In genomic region chr14:45102201-45102600, GRCm38 (mm10) we compare ENCODE assay signal across 26 mouse cellular contexts.
DNase-seq lines count a peak whose midpoint lies in the region; ATAC-seq and TF ChIP-seq lines count a peak whose summit lies in the region.
"Had no signal": no experiment of that assay in that cellular context is flagged by ENCODE, and none has a peak within 500 bp of the region (broad histone marks: within the 10 kb centered on the region; RNA-seq: fewer than 3 reads in every experiment).

No protein-coding gene starts in this region.

- no peak for TF ChIP-seq EP300 in liver, postnatal 0 days (IDR thresholded peaks at IDR 0.05; ENCODE audit: low read depth)

- peak; percentile 90 for ATAC-seq in CD4-positive, CD25-positive, alpha-beta regulatory T cell, adult 4 months
- peak; percentile 86 for ATAC-seq in activated CD4-positive, CD25-positive, alpha-beta regulatory T cell, adult 4 months
- ATAC-seq in liver, postnatal 0 days: no peak
- ATAC-seq: forebrain, embryonic 14.5 days; forebrain, embryonic 16.5 days had no signal

- H3K4me2 ChIP-seq in liver, postnatal 0 days (ENCODE audit: low read depth, low read length): no peak overlapping the region
- H3K4me2 ChIP-seq: embryonic facial prominence, embryonic 13.5 days; embryonic facial prominence, embryonic 15.5 days; forebrain, embryonic 12.5 days had no signal

- WGBS in liver, postnatal 0 days (ENCODE audit: insufficient replicate concordance): 71% methylated on average over 8 of the region's 8 CpGs

- H3K9ac ChIP-seq in liver, postnatal 0 days (replicated peaks): no peak overlapping the region
- H3K9ac ChIP-seq: embryonic facial prominence, embryonic 13.5 days; embryonic facial prominence, embryonic 15.5 days; forebrain, embryonic 12.5 days had no signal

- no peaks in the 10 kb centered on the region for H3K9me3 ChIP-seq in liver, postnatal 0 days (ENCODE audit: low read length)
- H3K9me3 ChIP-seq: embryonic facial prominence, embryonic 13.5 days; embryonic facial prominence, embryonic 15.5 days; forebrain, embryonic 10.5 days; forebrain, embryonic 12.5 days; G1E had no signal

- no peak overlapping the region for H3K27ac ChIP-seq in layer of hippocampus, adult 2 months
- H3K27ac ChIP-seq in liver, postnatal 0 days (ENCODE audit: low read depth): no peak overlapping the region
- H3K27ac ChIP-seq: embryonic facial prominence, embryonic 13.5 days; embryonic facial prominence, embryonic 15.5 days; forebrain, embryonic 10.5 days; forebrain, embryonic 12.5 days had no signal

- H3K27me3 ChIP-seq in liver, postnatal 0 days (ENCODE audit: insufficient read depth, low read length): no peaks in the 10 kb centered on the region
- H3K27me3 ChIP-seq: embryonic facial prominence, embryonic 13.5 days; embryonic facial prominence, embryonic 15.5 days; forebrain, embryonic 12.5 days had no signal

- no peak overlapping the region for H3K4me3 ChIP-seq in layer of hippocampus, adult 2 months
- H3K4me3 ChIP-seq in liver, postnatal 0 days (ENCODE audit: low read depth, low read length): no peak overlapping the region
- H3K4me3 ChIP-seq: embryonic facial prominence, embryonic 13.5 days; embryonic facial prominence, embryonic 15.5 days; erythroblast, embryonic 14.5 days; forebrain, embryonic 10.5 days; forebrain, embryonic 12.5 days had no signal

- no peak for TF ChIP-seq CTCF in layer of hippocampus, adult 2 months (conservative IDR thresholded peaks at IDR 0.05)
- TF ChIP-seq CTCF in liver, postnatal 0 days (IDR thresholded peaks at IDR 0.05; ENCODE audit: low read depth): no peak

- H3K36me3 ChIP-seq in liver, postnatal 0 days (replicated peaks; ENCODE audit: insufficient read depth, low read length): no peaks in the 10 kb centered on the region
- H3K36me3 ChIP-seq: embryonic facial prominence, embryonic 13.5 days; embryonic facial prominence, embryonic 15.5 days; forebrain, embryonic 10.5 days; forebrain, embryonic 12.5 days; G1E had no signal

- DNase-seq in CD4-positive helper T cell, adult 2 months (ENCODE audit: low read depth, low spot score): peak; percentile 77
- peak; percentile 74 for DNase-seq in induced T-regulatory cell, adult 2 months (ENCODE audit: low read depth)
- no peak for DNase-seq in urinary bladder, postnatal 36 days (ENCODE audit: low spot score in 2 of 2)
- no peak for DNase-seq in MN1 (ENCODE audit: low spot score)
- DNase-seq in layer of hippocampus, adult 2 months (ENCODE audit: low spot score in 2 of 2): no peak
- no peak for DNase-seq in liver, postnatal 0 days
- DNase-seq: adrenal gland, adult 8-10 months; adrenal gland, postnatal 14 days; adrenal gland, postnatal 36 days; B cell, adult 2 months; cerebellum, adult 11-12 months; cerebellum, adult 2 months; cerebellum, adult 9-10 months; cerebellum, postnatal 10 days; cerebellum, postnatal 25 days; embryo, embryonic 11 days had no signal

- no peaks in the 10 kb centered on the region for H3K4me1 ChIP-seq in liver, postnatal 0 days (ENCODE audit: insufficient read depth)
- H3K4me1 ChIP-seq: embryonic facial prominence, embryonic 13.5 days; embryonic facial prominence, embryonic 15.5 days; forebrain, embryonic 10.5 days; forebrain, embryonic 12.5 days had no signal

Comparison
In these comparisons a context has a peak if more than half of its experiments do, and no peak if none do; other contexts are left out.
1. DNase-seq: peak in CD4-positive helper T cell, adult 2 months (single experiment) and induced T-regulatory cell, adult 2 months (single experiment); none in urinary bladder, postnatal 36 days (0 of 2), MN1 (single experiment), layer of hippocampus, adult 2 months (0 of 2) and liver, postnatal 0 days (single experiment).